Mouse (Mus musculus): ENCODE measurements around the gene 4930432K21Rik. TPM values are rescaled to one million over a fixed set of nuclear protein-coding genes. Genes with fewer than 3 reads are reported as not detected.

Gene 4930432K21Rik
- polyA plus RNA-seq, 1 experiment from 2014 or later, result 0.83 TPM

- H3K9me3 ChIP-seq (ENCODE audit: control insufficient read depth, low read length), result no peaks in the 10 kb centered on the region
- H3K27me3 ChIP-seq (ENCODE audit: control insufficient read depth, insufficient read depth, low read length), result peaks cover 8% of the 10 kb centered on the region; the same call in 1 of the 2 replicates
- peak overlapping the region; percentile 88 for H3K4me3 ChIP-seq (ENCODE audit: low read depth, low read length)
- DNase-seq (ENCODE audit: low spot score, missing footprints) (peak; percentile 88), ATAC-seq (ENCODE audit: low FRiP score) (no peak)
- no peaks in the 10 kb centered on the region for H3K36me3 ChIP-seq (ENCODE audit: control insufficient read depth, insufficient read depth, low read length)
- H3K4me1 ChIP-seq (ENCODE audit: control insufficient read depth, insufficient read depth, low read length), result peaks cover 44% of the 10 kb centered on the region
- peak overlapping the region; percentile 100 for H3K9ac ChIP-seq (ENCODE audit: low read length)
- 20% methylated on average over 21 of the region's 21 CpGs for WGBS
- peak overlapping the region; percentile 91 for H3K4me2 ChIP-seq
- peak overlapping the region; percentile 80 for H3K27ac ChIP-seq (ENCODE audit: low read depth, low read length)
These were observed 36.5 kb downstream of the 4930432K21Rik start for GRCm38 (mm10) chr8:84184085-84185043.

- H3K9ac ChIP-seq (ENCODE audit: low read length), result peak within 1 kb of the TSS; percentile 100
- WGBS, result 94% methylated on average over 7 of the region's 7 CpGs
- no peak for ATAC-seq (ENCODE audit: low FRiP score)
- H3K4me1 ChIP-seq (ENCODE audit: control insufficient read depth, insufficient read depth, low read length), result peaks cover 37% of the 10 kb centered on the region
- no peaks in the 10 kb centered on the region for H3K36me3 ChIP-seq (ENCODE audit: control insufficient read depth, insufficient read depth, low read length)
- no peak within 1 kb of the TSS; the same call in 1 of the 2 replicates for H3K27ac ChIP-seq (ENCODE audit: low read depth, low read length)
- peaks cover 8% of the 10 kb centered on the region; the same call in 1 of the 2 replicates for H3K27me3 ChIP-seq (ENCODE audit: control insufficient read depth, insufficient read depth, low read length)
- H3K9me3 ChIP-seq (ENCODE audit: control insufficient read depth, low read length), result no peaks in the 10 kb centered on the region
- peak within 1 kb of the TSS; percentile 91 for H3K4me2 ChIP-seq
- H3K4me3 ChIP-seq (ENCODE audit: low read depth, low read length), result peak within 1 kb of the TSS; percentile 88
- no peak for DNase-seq (ENCODE audit: low spot score, missing footprints)
These were observed 37.3 kb downstream of the 4930432K21Rik start, which contains the start of gene Nanos3 for GRCm38 (mm10) chr8:84185117-84185516. Gene Nanos3, minus strand, starts transcription at chr8:84185217.

DNA sequence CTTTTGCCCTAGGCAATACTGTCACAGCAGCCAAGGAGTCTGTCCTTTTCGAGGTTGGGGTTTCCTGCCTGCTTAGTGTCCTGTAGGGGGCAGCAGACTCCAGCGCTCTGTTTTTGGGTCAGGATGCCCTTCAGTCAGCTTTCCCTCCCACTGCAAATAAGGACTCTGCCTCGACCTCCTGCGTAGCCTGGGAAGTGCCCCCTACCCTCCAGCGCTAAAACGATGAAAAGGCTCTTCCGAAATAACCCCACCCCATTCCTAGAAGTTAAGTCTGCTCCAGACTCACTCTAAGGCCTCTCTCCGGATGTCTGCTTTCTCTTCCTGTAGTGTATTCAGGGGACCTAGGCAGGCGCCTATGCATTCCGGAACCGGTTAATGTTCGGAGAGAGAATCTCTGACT lies 38.7 kb downstream of the 4930432K21Rik start:
- Histone ChIP-seq H3K27me3 (ENCODE audit: control insufficient read depth, insufficient read depth, low read length) (peaks cover 8% of the 10 kb centered on the region; the same call in 1 of the 2 replicates), H3K36me3 (ENCODE audit: control insufficient read depth, insufficient read depth, low read length) (no peaks in the 10 kb centered on the region), H3K27ac (ENCODE audit: low read depth, low read length) (no peak overlapping the region), H3K4me1 (ENCODE audit: control insufficient read depth, insufficient read depth, low read length) (peaks cover 23% of the 10 kb centered on the region), H3K4me2 (peak overlapping the region; percentile 58), H3K9me3 (ENCODE audit: control insufficient read depth, low read length) (no peaks in the 10 kb centered on the region), H3K4me3 (ENCODE audit: low read depth, low read length) (peak overlapping the region; percentile 25), H3K9ac (ENCODE audit: low read length) (peak overlapping the region; percentile 58)
- peak; percentile 95 for DNase-seq (ENCODE audit: low spot score, missing footprints)
- WGBS, result 3% methylated on average over 12 of the region's 12 CpGs
- peak; percentile 30; the same call in 1 of the 2 replicates for ATAC-seq (ENCODE audit: low FRiP score)

DNA sequence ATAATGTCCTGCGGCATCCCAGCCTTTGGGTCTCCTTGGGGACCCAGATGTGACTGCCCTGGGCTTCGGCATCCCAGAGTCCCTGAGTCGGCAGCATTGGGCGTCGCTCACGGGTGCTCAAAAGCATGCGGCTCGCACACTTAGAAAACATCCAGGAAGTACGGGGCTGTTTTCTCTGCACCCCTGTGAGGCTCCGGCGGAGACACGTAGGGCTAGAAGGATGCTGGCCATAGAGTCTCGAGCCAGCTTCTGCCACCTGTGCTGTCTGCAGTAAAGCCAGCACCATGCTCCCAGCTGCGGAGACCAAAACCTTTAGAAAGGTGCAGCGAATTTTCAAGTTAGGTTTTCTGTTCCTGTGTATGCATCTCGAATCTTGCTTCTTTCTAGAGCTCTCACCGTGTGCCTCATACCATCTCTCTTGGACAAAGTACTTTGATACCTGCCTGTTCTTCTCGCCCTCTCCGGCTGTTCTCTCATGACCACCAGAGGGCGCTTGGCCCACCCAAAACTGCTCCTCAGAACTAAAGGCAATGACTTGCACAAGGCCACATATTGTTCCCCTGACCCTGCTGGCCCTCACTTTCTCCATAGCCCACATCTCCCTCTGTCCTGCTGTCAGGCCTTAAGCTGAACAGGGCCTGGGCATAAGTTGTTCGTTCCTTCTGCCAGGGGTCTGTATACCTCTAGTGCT lies 39.4 kb downstream of the 4930432K21Rik start:
- Histone ChIP-seq H3K4me2 (peak overlapping the region; percentile 58), H3K27ac (ENCODE audit: low read depth, low read length) (no peak overlapping the region), H3K9ac (ENCODE audit: low read length) (peak overlapping the region; percentile 58), H3K9me3 (ENCODE audit: control insufficient read depth, low read length) (no peaks in the 10 kb centered on the region), H3K4me3 (ENCODE audit: low read depth, low read length) (peak overlapping the region; percentile 25), H3K4me1 (ENCODE audit: control insufficient read depth, insufficient read depth, low read length) (peaks cover 22% of the 10 kb centered on the region), H3K36me3 (ENCODE audit: control insufficient read depth, insufficient read depth, low read length) (no peaks in the 10 kb centered on the region), H3K27me3 (ENCODE audit: control insufficient read depth, insufficient read depth, low read length) (peaks cover 10% of the 10 kb centered on the region)
- DNase-seq (ENCODE audit: low spot score, missing footprints), result peak; percentile 96
- WGBS, result 4% methylated on average over 21 of the region's 21 CpGs
- no peak for ATAC-seq (ENCODE audit: low FRiP score)

- Histone ChIP-seq H3K27ac (ENCODE audit: low read depth, low read length) (no peak overlapping the region), H3K9ac (ENCODE audit: low read length) (no peak overlapping the region), H3K9me3 (ENCODE audit: control insufficient read depth, low read length) (no peaks in the 10 kb centered on the region), H3K4me3 (ENCODE audit: low read depth, low read length) (no peak overlapping the region), H3K4me1 (ENCODE audit: control insufficient read depth, insufficient read depth, low read length) (peaks cover 23% of the 10 kb centered on the region), H3K27me3 (ENCODE audit: control insufficient read depth, insufficient read depth, low read length) (peaks cover 11% of the 10 kb centered on the region), H3K36me3 (ENCODE audit: control insufficient read depth, insufficient read depth, low read length) (no peaks in the 10 kb centered on the region), H3K4me2 (no peak overlapping the region)
- ATAC-seq (ENCODE audit: low FRiP score), result no peak
- DNase-seq (ENCODE audit: low spot score, missing footprints), result no peak
- WGBS, result 88% methylated on average over 10 of the region's 10 CpGs
These were observed 40.8 kb downstream of the 4930432K21Rik start for GRCm38 (mm10) chr8:84188671-84189070.

GRCm38 (mm10) chr8:84189603-84190002 lies 41.8 kb downstream of the 4930432K21Rik start:
- H3K27me3 ChIP-seq (ENCODE audit: control insufficient read depth, insufficient read depth, low read length), result peaks cover 10% of the 10 kb centered on the region
- no peak overlapping the region for H3K9ac ChIP-seq (ENCODE audit: low read length)
- no peaks in the 10 kb centered on the region for H3K9me3 ChIP-seq (ENCODE audit: control insufficient read depth, low read length)
- H3K27ac ChIP-seq (ENCODE audit: low read depth, low read length), result no peak overlapping the region
- ATAC-seq (ENCODE audit: low FRiP score) (no peak), DNase-seq (ENCODE audit: low spot score, missing footprints) (no peak)
- H3K36me3 ChIP-seq (ENCODE audit: control insufficient read depth, insufficient read depth, low read length), result no peaks in the 10 kb centered on the region
- H3K4me2 ChIP-seq, result no peak overlapping the region
- H3K4me1 ChIP-seq (ENCODE audit: control insufficient read depth, insufficient read depth, low read length), result peaks cover 16% of the 10 kb centered on the region
- 61% methylated on average over 4 of the region's 4 CpGs for WGBS
- no peak overlapping the region for H3K4me3 ChIP-seq (ENCODE audit: low read depth, low read length)

DNA sequence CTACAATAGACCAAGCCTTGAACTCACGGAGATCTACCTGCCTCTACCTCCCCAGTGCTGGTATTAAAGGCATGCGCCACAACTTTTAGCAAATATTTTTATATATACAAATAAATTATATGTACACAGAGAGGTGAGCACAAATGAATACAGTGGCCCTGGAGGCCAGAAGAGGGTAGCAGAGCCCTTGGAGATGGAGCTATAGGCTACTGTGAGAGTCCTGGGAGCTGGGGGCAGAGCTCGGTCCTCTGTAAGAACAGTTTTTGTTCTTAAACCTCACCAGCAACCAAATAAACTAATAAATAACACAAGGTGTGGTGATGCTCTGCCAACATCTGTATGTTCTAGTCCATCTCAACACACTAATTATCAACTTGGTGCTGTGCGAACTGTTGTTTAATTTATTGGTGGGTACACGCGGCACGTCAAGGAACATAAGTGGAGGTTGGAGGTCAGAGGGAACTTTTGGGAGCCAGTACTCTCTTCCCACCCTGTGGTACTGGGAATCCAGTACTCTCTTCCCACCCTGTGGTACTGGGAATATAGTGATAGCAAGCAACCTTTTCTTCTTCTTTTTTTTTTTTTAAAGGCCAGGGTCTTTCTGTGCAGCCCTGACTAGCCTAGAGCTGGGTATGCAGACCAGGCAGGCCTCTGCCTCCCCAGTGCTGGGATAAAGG lies 42.5 kb downstream of the 4930432K21Rik start:
- Histone ChIP-seq H3K4me2 (no peak overlapping the region), H3K9me3 (ENCODE audit: control insufficient read depth, low read length) (no peaks in the 10 kb centered on the region), H3K27me3 (ENCODE audit: control insufficient read depth, insufficient read depth, low read length) (peaks cover 6% of the 10 kb centered on the region), H3K27ac (ENCODE audit: low read depth, low read length) (no peak overlapping the region), H3K36me3 (ENCODE audit: control insufficient read depth, insufficient read depth, low read length) (no peaks in the 10 kb centered on the region), H3K9ac (ENCODE audit: low read length) (no peak overlapping the region), H3K4me1 (ENCODE audit: control insufficient read depth, insufficient read depth, low read length) (peaks cover 16% of the 10 kb centered on the region), H3K4me3 (ENCODE audit: low read depth, low read length) (no peak overlapping the region)
- ATAC-seq (ENCODE audit: low FRiP score), result no peak
- no peak for DNase-seq (ENCODE audit: low spot score, missing footprints)
- 89% methylated on average over 7 of the region's 7 CpGs for WGBS

- ATAC-seq (ENCODE audit: low FRiP score) (peak; percentile 36; the same call in 1 of the 2 replicates), DNase-seq (ENCODE audit: low spot score, missing footprints) (no peak)
- Histone ChIP-seq H3K36me3 (ENCODE audit: control insufficient read depth, insufficient read depth, low read length) (no peaks in the 10 kb centered on the region), H3K27ac (ENCODE audit: low read depth, low read length) (peak overlapping the region; percentile 48), H3K4me3 (ENCODE audit: low read depth, low read length) (no peak overlapping the region), H3K4me1 (ENCODE audit: control insufficient read depth, insufficient read depth, low read length) (peaks cover 12% of the 10 kb centered on the region), H3K9me3 (ENCODE audit: control insufficient read depth, low read length) (no peaks in the 10 kb centered on the region), H3K9ac (ENCODE audit: low read length) (peak overlapping the region; percentile 42), H3K27me3 (ENCODE audit: control insufficient read depth, insufficient read depth, low read length) (peaks cover 6% of the 10 kb centered on the region), H3K4me2 (peak overlapping the region; percentile 28)
- WGBS, result 54% methylated on average over 13 of the region's 13 CpGs
These were observed 44.2 kb downstream of the 4930432K21Rik start for GRCm38 (mm10) chr8:84192023-84192422.

Measured in midbrain, embryonic 11.5 days (tissue).